Mouse (Mus musculus) liver, embryonic 11.5 days (tissue): ENCODE data around the gene Olfr1373. TPM values are rescaled to one million over a fixed set of nuclear protein-coding genes. Genes with fewer than 3 reads are reported as not detected.

Source experiments
- ATAC-seq: fragments of 200-750 bp; cut with Nextera tagmentation; replicated peaks from 2 replicates; pipeline ENCODE4 v1.8.0; 2017; ENCODE audit warnings: moderate number of reproducible peaks, mild to moderate bottlenecking, moderate TSS enrichment, moderate library complexity; ENCODE audit not compliant: low FRiP score
- DNase-seq: peaks from one replicate; pipeline ENCODE4 v3.0.0-alpha.2; 2017; ENCODE audit warnings: low spot score
- H3K27ac ChIP-seq: fragments of 300-500 bp; sonication (generic); 2 replicates; pipeline ENCODE4 v1.5.1; 2014; ENCODE audit warnings: mild to moderate bottlenecking, low read depth, low read length, control low read depth
- H3K27me3 ChIP-seq: fragments of 300-500 bp; sonication (generic); replicated peaks from 2 replicates; pipeline ENCODE4 v1.6.1; 2014; ENCODE audit warnings: low read length, mixed read lengths; ENCODE audit not compliant: control insufficient read depth, insufficient read depth
- H3K36me3 ChIP-seq: fragments of 300-500 bp; sonication (generic); 2 replicates; pipeline ENCODE4 v1.6.1; 2014; ENCODE audit warnings: mild to moderate bottlenecking, low read length, moderate library complexity, mixed read lengths; ENCODE audit not compliant: control insufficient read depth, insufficient read depth
- H3K4me1 ChIP-seq: fragments of 300-500 bp; sonication (generic); replicated peaks from 2 replicates; pipeline ENCODE4 v1.6.1; 2014; ENCODE audit warnings: low read length, mixed read lengths; ENCODE audit not compliant: control insufficient read depth, insufficient read depth
- H3K4me2 ChIP-seq: fragments of 300-500 bp; sonication (generic); 2 replicates; pipeline ENCODE4 v1.6.1; 2014; ENCODE audit warnings: mild to moderate bottlenecking, control low read depth, moderate library complexity
- H3K4me3 ChIP-seq: fragments of 300-500 bp; sonication (generic); 2 replicates; pipeline ENCODE4 v1.5.1; 2014; ENCODE audit warnings: low read depth, low read length, control low read depth
- H3K9ac ChIP-seq: fragments of 300-500 bp; sonication (generic); 2 replicates; pipeline ENCODE4 v1.6.1; 2014; ENCODE audit warnings: low read depth, low read length, control low read depth
- H3K9me3 ChIP-seq: fragments of 300-500 bp; sonication (generic); 2 replicates; pipeline ENCODE4 v1.6.1; 2016; ENCODE audit warnings: low read length, inconsistent platforms, mixed read lengths; ENCODE audit not compliant: control insufficient read depth
- WGBS: fragments of 180-500 bp; shearing (Covaris S2); extraction: QIAGEN DNeasy Blood & Tissue Kit; methylation state at CpG from one replicate; pipeline ENCODE4 v1.1.7; 2014; 5-methylcytosine and 5-hydroxymethylcytosine counted together
- microRNA-seq: library from miRNA; unstranded; fragments of <30 nt; microRNA quantifications from one replicate; pipeline ENCODE4, GENCODE M21; 2017; ENCODE audit warnings: borderline number of aligned reads
- polyA plus RNA-seq: library from polyadenylated mRNA; unstranded; fragments of >200 nt; fragmentation: Nextera tagmentation; extraction: Ambion mirVana; gene quantifications from 2 replicates; pipeline ENCODE4 v1.2.1, GENCODE M21; 2014

The Olfr1373 gene
- polyA plus RNA-seq, 1 experiment from 2014 or later: not detected

GRCm38 (mm10) chr11:52099771-52100219 is 45.5 kb downstream of the Olfr1373 start:
- H3K36me3 ChIP-seq: no peaks in the 10 kb centered on the region
- DNase-seq: no peak
- no peaks in the 10 kb centered on the region for H3K27me3 ChIP-seq
- peak overlapping the region; percentile 79 for H3K4me2 ChIP-seq
- peak overlapping the region; percentile 93 for H3K4me3 ChIP-seq
- H3K4me1 ChIP-seq: peaks cover 30% of the 10 kb centered on the region
- peak overlapping the region; percentile 98; the same call in 1 of the 2 replicates for H3K27ac ChIP-seq
- no peak for ATAC-seq
- H3K9ac ChIP-seq: peak overlapping the region; percentile 99
- H3K9me3 ChIP-seq: no peaks in the 10 kb centered on the region
- WGBS: 2% methylated on average over 7 of the region's 7 CpGs

DNA sequence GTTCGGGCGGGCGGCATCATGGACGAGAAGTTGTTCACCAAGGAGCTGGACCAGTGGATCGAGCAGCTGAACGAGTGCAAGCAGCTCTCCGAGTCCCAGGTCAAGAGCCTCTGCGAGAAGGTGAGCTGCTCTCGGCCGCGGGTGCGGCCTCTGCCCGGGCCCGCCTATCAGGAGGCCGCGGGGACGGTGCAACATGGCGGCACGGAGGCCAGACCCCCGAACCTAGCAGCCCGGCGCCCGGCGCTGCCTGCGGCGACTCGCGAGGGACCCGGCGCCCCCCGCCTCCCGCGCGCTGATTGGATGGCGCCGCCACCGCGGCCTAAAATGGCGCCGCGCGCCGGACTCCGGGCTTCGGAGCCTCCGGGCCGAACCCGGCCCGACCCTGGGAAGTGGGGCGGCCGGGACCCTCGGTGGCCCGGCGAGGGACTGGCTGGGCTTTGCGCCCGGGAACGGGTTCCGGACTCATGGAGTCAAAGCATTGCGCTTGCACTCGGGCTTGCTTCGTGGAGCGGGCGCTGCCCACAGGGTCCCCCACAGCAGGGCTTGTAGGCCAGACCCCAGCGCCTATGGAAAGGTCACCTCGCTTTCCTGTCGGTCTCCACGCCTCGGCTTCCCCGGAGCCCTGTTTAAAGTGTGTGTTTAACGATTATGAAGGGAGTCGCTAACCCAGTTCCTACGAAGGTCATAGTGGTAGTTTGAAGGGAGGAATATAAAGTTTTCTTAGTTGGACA is 46.1 kb downstream of the Olfr1373 start:
- DNase-seq: peak; percentile 78
- Histone ChIP-seq H3K9ac (peak overlapping the region; percentile 99), H3K27me3 (no peaks in the 10 kb centered on the region), H3K27ac (peak overlapping the region; percentile 98), H3K36me3 (no peaks in the 10 kb centered on the region), H3K4me2 (peak overlapping the region; percentile 79), H3K9me3 (no peaks in the 10 kb centered on the region), H3K4me3 (peak overlapping the region; percentile 93), H3K4me1 (peaks cover 30% of the 10 kb centered on the region)
- peak; percentile 72 for ATAC-seq
- under 1% methylated on average over 71 of the region's 72 CpGs for WGBS

GRCm38 (mm10) chr11:52098398-52098946 is 46.9 kb downstream of the Olfr1373 start, which contains the start of gene Ppp2ca:
Gene Ppp2ca, plus strand, starts transcription at chr11:52098681.
- H3K9me3 ChIP-seq: no peaks in the 10 kb centered on the region
- ATAC-seq (peak; percentile 97), DNase-seq (peak; percentile 95)
- no peaks in the 10 kb centered on the region for H3K27me3 ChIP-seq
- H3K4me2 ChIP-seq: peak within 1 kb of the TSS; percentile 79
- H3K27ac ChIP-seq: peak within 1 kb of the TSS; percentile 98
- no peaks in the 10 kb centered on the region for H3K36me3 ChIP-seq
- H3K4me3 ChIP-seq: peak within 1 kb of the TSS; percentile 93
- WGBS: under 1% methylated on average over 52 of the region's 53 CpGs
- H3K4me1 ChIP-seq: peaks cover 30% of the 10 kb centered on the region
- peak within 1 kb of the TSS; percentile 99 for H3K9ac ChIP-seq

- Histone ChIP-seq H3K27me3 (no peaks in the 10 kb centered on the region), H3K4me3 (peak overlapping the region; percentile 93; the same call in 1 of the 2 replicates), H3K9ac (peak overlapping the region; percentile 66), H3K9me3 (no peaks in the 10 kb centered on the region), H3K4me1 (peaks cover 29% of the 10 kb centered on the region), H3K27ac (peak overlapping the region; percentile 72), H3K4me2 (peak overlapping the region; percentile 78), H3K36me3 (no peaks in the 10 kb centered on the region)
- ATAC-seq: no peak
- WGBS: 69% methylated on average over 2 of the region's 2 CpGs
- no peak for DNase-seq
Measured at GRCm38 (mm10) chr11:52097596-52097995, 47.7 kb downstream of the Olfr1373 start.

DNA sequence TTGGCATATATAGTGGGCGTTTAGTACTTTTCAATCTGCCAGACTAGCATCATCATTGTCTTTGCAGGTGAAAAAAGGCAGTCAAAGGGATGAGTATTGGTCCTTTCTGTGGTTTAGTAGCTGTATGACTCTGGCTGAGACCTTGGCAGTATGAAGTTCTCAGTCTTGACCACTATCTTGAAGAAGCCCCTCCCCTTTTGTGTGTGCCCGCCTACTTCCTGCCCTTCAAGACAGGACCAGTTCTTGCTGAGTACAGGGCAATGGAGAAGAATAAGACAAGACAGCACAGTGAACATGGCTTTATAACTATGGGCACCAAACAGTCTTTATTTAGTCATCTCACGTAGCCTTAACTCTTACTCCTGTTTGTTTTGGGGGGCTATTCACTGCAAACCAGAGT is 48.3 kb downstream of the Olfr1373 start:
- no peak overlapping the region for H3K4me3 ChIP-seq
- no peak overlapping the region for H3K27ac ChIP-seq
- H3K4me2 ChIP-seq: no peak overlapping the region
- no peaks in the 10 kb centered on the region for H3K27me3 ChIP-seq
- DNase-seq: no peak
- H3K36me3 ChIP-seq: no peaks in the 10 kb centered on the region
- WGBS: 59% methylated on average over 3 of the region's 3 CpGs
- peaks cover 26% of the 10 kb centered on the region for H3K4me1 ChIP-seq
- ATAC-seq: no peak
- H3K9me3 ChIP-seq: no peaks in the 10 kb centered on the region
- H3K9ac ChIP-seq: no peak overlapping the region

Small RNAs within 50 kb of the gene (microRNA-seq; reads per million reads assigned to microRNA genes)
- 2.5 reads per million for gene Gm24157
- gene Mir3061: 22.2 reads per million, percentile 33 among the genes with 10 or more reads in this experiment

Other genes with a start within 250 kb of the Olfr1373 start
- 114 and 125 TPM in 2 replicates for gene Cdkn2aipnl, start 177.9 kb downstream of the Olfr1373 start, polyA plus RNA-seq
- gene Ube2b, start 144.8 kb downstream of the Olfr1373 start, polyA plus RNA-seq: 84.9 and 88.5 TPM in 2 replicates
- 3.4 and 3.8 TPM in 2 replicates for gene Cdkl3, start 141.3 kb downstream of the Olfr1373 start, polyA plus RNA-seq
- 69.4 and 76.3 TPM in 2 replicates for gene Ppp2ca, start 46.8 kb downstream of the Olfr1373 start, polyA plus RNA-seq
- gene Olfr1371, start 68.5 kb upstream of the Olfr1373 start, polyA plus RNA-seq: not detected in 2 replicates
- 503 and 546 TPM in 2 replicates for gene Skp1a, start 86.5 kb upstream of the Olfr1373 start, polyA plus RNA-seq
- gene Tcf7, start 137.5 kb upstream of the Olfr1373 start, polyA plus RNA-seq: 6.6 and 6.8 TPM in 2 replicates
- gene Vdac1, start 215.3 kb upstream of the Olfr1373 start, polyA plus RNA-seq: 228 and 243 TPM in 2 replicates